Mouse (Mus musculus): ENCODE measurements around the gene Crygn.

DNA sequence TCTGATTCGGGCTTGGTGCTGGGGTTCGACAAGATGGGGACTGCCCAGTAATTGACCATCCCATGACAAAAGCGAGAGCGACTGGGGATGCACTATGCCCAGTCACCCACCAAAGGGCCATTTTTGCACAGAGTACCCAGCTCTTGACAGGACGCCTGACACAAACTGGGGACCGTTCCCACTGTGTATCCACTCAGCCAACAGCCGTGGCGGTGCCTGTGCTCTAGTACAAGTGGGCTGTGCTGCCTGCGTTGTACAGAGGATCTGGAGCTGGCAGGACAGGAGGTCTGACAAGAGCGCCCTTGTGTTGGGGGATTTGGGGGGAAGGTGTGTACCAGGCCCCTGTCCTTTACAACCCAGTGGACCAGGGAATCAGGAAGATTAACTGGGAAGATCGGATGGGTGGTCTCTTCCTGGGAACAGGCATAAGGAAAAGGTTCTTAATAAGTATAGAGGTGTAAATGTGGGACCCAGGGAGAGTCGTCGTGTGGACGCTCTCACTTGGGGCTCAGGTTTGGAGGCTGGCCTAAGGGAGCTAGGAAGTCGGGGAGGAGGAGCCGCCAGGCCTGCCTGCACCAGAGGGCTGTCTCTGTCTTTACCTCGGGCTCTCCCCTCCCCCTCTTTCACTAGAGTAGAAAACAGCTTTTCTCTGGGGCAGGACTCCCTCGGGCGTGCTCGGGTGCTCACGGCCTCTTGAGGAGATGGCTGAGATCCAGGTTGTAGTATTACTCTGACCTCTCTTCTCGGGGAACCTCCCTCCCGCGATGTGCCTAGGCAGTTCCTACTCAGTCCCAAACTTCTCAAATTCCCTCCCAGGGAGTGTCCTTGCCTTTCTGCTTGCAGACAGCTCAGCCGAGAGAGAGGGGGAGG lies 6.3 kb downstream of the Crygn start:
- TF ChIP-seq CTCF (IDR thresholded peaks at IDR 0.05; ENCODE audit: low read depth) (no peak), EP300 (IDR thresholded peaks at IDR 0.05; ENCODE audit: low read depth) (no peak)

Measured in liver, embryonic 14.5 days (tissue).